Mouse (Mus musculus): Measurements from ENCODE around the gene Wdr13.

Wdr13 gene

DNA sequence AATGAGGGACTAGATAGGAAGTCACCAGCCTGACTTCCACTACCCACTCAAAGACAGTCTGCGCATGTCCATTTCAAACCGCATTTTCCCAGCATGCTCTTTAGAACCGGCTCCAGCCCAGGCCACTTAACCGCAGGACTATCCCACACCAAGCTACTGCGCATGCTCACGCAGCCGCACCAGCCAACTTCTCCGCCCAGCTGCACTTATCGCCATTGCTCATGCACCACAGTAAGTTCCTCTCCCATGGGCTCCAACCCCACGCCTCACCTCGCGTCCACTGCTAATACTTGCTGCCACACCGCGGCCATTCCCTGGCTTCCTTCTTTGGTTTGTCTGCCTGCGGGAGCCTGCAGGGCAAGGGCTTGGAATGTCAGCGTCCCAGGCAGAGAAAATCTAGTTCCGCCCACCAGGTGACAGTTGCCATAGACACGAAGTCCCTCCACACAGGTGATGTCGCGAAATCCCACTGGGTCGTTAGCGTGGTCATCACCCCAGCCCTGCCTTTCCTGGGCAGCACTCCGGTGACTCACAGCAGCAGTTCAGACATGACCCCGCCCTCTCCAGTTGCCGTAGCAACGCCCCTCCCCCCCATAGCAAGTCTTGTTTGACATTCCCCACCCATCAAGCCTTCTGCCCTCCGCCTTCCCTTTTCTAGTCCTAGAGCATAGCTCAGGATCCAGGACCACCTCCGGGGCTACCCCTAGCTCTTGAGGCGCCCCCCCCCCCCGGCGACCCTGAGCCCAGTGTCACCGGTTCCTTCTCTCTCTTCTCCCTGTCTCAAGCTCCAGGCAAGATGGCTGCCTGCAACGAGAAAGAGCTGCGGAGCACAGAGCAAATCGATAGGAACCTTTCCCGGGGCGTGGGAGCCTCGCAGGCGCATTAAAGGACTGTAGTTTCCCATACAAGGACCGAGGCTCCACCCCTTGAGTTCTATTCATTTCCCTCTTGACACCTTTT lies at the start of gene Wdr13:
TSS of gene Wdr13 (minus strand) at position 876 of the 960 bp plus-strand sequence.
- peak; percentile 95 for DNase-seq

- no peak for DNase-seq
Observed at GRCm38 (mm10) chrX:8179646-8180045, 47.0 kb upstream of the Wdr13 start.

DNA sequence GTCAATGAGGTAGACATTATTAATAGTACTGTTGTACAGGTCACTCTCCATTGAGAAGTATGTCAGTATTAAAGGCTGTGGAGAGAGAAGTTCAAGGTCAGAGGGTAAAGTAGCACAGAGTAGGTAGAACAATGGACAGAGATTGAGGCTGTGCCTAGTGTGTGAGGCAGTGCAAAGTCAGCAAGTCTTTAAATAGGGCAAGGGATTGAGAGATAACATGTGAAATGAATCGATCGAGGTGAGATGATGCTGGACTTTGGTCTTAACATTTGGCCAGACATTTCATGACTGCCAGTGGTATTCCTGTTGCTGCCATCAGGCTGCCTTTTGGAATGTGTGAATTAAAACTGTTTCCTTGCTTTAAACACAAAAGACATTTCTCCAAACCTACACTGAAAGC lies 46.2 kb upstream of the Wdr13 start:
- no peak for DNase-seq

GRCm38 (mm10) chrX:8175504-8176385 lies 43.1 kb upstream of the Wdr13 start, which contains the start of gene Tbc1d25:
Gene Tbc1d25 (minus strand): TSS chrX:8176181.
- peak; percentile 87 for DNase-seq

DNA sequence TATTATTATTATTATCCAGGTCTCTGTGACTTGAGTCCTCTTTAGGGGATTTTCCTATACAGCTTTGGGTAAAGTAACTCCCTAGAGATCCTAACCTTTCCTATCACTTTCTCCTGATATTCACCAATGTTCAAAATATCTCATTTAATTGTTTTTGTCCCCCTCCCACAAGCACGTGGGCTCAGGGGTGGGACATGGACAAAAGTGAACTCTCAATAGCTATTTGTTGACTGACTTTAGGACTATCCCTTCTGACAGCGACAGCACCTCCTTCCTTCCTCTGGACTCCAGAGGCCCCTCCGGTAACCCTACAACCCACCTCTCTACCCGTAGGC lies 42.4 kb upstream of the Wdr13 start:
- DNase-seq, result no peak

DNA sequence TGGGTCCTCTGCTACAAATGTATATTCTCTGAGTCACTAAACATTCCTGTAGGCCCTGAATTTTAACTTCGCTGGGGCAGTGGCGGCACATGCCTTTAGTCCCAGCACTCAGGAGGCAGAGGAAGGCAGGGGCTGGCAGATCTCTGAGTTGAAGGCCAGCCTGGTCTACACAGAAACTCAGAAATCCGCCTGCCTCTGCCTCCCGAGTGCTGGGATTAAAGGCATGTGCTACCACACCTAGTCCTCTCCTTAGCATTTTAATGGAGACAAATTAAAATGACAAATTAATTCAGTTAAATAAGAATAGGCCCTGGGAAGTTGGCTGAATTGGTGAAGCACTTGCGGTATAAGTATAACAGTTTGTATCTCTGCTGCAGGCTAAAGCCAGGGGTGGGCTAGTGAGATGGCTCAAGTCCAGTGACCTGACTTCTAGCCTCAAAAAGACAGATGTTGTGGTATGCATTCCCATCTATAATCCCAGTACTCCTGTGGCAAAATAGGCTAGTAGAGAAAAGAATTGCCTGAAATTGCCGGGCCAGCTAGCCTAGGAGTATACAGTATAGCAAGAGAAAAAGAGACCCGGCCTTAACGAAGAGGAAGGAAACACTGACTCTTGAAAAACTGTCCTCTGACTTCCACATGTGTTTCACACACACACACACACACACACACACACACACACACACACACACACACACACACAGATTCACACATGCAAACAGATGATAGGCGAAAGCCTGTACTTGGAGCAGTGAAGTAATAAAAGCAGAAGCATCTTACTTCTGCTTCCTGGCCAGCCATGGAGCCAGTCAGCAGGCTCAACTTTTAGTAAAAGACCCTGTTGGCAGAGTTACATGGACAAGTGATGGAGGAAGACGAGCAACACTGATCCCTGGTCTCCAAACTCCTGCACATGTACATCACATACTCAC lies 35.3 kb upstream of the Wdr13 start:
- no peak for DNase-seq

- DNase-seq, result no peak
Observed at GRCm38 (mm10) chrX:8164471-8164870, 31.8 kb upstream of the Wdr13 start.

- DNase-seq, result no peak
Observed at GRCm38 (mm10) chrX:8163076-8163475, 30.4 kb upstream of the Wdr13 start.

DNA sequence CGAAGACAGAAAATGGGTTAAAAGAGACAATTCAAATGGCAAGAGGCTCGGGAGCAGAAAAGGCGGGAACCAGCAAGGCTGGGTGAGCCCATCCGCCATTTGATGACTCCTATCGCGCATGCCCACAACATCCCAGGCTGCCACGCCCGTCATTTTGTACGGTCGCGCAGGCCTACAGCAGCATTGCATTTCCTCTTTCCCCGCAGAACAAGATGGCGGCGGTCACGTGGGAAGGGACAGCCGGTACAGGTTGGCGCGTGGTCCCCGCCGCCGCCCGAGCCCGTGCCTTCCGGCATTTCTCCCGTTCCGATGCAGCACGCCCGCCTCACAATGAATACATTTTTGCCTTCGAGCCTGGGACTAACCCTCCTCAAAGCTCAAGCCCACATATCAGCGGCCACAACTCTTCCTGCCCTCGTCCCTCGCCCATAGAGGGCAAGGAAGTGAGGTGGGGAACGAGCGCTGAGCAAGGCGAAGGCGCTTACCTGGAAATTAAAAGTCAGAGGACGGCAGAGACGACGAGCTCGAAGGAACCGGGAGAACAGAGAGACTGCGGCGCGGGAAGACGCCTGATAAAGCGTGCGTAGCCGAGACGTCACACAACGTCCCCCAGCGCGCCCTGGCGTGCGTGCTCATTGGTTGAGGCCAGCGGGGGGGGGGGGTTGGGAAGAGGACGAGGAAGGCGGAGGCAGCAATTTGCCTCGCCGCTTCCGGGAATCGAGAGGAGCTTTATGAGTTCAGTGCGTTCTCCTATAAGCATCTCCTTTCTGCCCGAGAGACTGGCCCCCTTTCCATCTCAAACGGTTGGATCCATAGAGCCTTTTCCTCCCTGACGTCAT lies 12.7 kb upstream of the Wdr13 start, which contains the start of gene Rbm3:
TSS of gene Rbm3 (minus strand) at position 728 of the 839 bp plus-strand sequence.
- DNase-seq, result peak; percentile 92

- no peak for DNase-seq
Observed at GRCm38 (mm10) chrX:8143750-8144149, 11.1 kb upstream of the Wdr13 start.

- DNase-seq, result no peak
Observed at GRCm38 (mm10) chrX:8142948-8143347, 10.3 kb upstream of the Wdr13 start.

- DNase-seq, result no peak
Observed at GRCm38 (mm10) chrX:8141058-8141457, 8.4 kb upstream of the Wdr13 start.

DNA sequence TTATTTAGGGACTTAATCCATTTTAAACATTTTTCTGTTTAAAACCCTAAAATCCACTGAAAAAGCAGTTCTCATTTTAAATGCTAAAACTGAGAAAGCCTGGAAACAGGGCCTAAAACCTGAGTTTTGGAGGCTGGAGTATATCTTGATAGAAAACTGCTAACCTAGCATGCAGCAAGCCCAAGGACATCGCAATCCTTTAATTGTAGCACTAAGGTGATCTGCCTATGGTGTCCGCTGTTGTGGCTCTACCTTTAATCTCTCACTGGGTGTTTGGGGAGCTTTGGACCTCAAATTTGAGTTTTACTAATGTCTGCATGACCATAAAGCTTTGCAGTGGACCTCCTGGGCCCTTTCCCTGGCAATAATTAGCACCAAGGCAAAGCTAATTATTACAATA lies 7.8 kb upstream of the Wdr13 start:
- DNase-seq, result no peak

GRCm38 (mm10) chrX:8139480-8139879 lies 6.8 kb upstream of the Wdr13 start:
- no peak for DNase-seq

DNA sequence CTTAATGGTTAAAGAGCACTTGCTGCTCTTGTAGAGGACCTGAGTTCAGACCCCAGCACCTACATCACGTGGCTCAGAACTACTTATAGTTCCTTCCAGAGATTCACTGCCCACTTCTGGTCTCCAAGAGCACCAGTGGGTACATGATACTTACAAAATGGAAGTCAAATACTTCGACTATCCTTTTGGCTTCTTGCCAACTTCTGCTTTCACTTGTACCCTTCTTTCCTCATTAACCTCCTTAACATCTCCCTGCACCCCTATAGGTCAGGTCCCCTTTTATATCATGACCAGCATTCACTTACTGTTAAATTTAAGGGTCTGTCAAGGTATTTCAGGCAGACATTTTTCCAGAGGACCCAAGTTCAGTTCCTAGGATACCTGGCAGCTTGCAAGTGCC lies 3.2 kb upstream of the Wdr13 start:
- DNase-seq, result no peak

- no peak for DNase-seq
Observed at GRCm38 (mm10) chrX:8131393-8131792, 1.3 kb downstream of the Wdr13 start.

- no peak for DNase-seq
Observed at GRCm38 (mm10) chrX:8125235-8125634, 7.5 kb downstream of the Wdr13 start.

DNA sequence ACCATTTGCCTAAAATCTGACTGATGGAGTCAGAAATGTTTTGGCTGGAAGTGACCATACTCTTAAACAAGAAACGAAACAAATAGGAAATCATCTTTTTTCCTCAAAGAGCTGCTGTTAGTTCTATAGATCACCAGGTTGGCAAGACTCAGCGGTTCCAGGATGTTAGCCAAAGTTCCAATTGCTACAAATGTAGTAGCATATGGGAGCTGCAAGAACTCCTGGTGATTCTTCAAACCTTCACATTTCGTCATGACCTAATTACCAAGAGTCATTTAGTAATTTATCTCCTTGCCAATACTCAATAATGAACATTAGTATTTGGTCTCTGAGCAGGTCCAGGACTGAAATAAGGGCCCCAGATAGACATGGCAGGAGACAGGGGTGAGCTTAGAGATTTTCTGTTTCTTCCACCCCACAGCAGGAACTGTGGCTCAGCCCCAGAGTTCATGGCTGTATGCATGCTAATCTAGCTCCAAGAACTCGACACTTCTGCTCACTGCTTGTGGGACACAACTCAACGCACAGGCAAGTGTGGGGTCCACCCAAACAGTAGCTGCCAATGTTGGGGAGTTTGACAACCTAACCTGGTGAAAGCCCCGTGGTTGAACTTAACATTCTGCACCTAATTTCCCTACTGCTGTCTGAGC lies 8.7 kb downstream of the Wdr13 start:
- no peak for DNase-seq

DNA sequence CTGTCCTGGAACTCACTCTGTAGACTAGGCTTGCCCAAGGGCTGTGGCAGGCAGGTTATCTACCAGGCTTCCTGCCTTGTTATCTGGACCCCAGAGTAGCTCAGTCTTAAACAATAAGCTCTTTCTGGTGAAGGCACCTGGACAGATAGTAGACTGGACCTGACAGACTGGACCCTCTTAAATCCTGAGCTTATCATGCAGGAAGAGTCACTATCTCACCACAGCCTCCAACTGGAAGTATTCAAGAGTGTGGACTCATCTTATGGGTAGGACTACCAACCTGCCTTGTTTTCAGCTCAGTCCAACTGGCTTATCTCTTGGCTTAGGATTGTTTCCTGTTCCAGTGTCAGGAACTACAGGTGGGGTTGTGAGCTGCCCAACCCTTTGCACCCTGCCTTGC lies 15.4 kb downstream of the Wdr13 start:
- DNase-seq, result no peak

GRCm38 (mm10) chrX:8115275-8115674 lies 17.4 kb downstream of the Wdr13 start:
- DNase-seq, result no peak

- no peak for DNase-seq
Observed at GRCm38 (mm10) chrX:8105019-8105418, 27.7 kb downstream of the Wdr13 start.
